Mouse (Mus musculus) heart, embryonic 12.5 days (tissue): ENCODE measurements around the gene Zfp60. TPM values are rescaled to one million over a fixed set of nuclear protein-coding genes. Genes with fewer than 3 reads are reported as not detected.
A peak's percentile ranks its signal among the peaks of the same experiment; 100 is the strongest.
"Not testable (repeated sequence)": the region's sequence is repeated elsewhere in the genome, so short reads cannot be mapped to it uniquely, and the experiment has no call there.

Source experiments
- ATAC-seq: fragments of 200-750 bp; cut with Nextera tagmentation; 2 replicates; pipeline ENCODE4 v1.8.0; 2017; ENCODE audit warnings: moderate TSS enrichment, moderate library complexity; ENCODE audit not compliant: insufficient number of reproducible peaks, low FRiP score
- H3K27ac ChIP-seq: fragments of 300-500 bp; sonication (generic); 2 replicates; pipeline ENCODE4 v1.5.1; 2016; ENCODE audit warnings: mild to moderate bottlenecking, moderate library complexity; ENCODE audit not compliant: poor library complexity, severe bottlenecking
- H3K27me3 ChIP-seq: fragments of 300-500 bp; sonication (generic); replicated peaks from 2 replicates; pipeline ENCODE4 v1.6.1; 2016; ENCODE audit warnings: mild to moderate bottlenecking, moderate library complexity
- H3K36me3 ChIP-seq: fragments of 300-500 bp; sonication (generic); 2 replicates; pipeline ENCODE4 v1.6.1; 2016; ENCODE audit warnings: mild to moderate bottlenecking, moderate library complexity
- H3K4me1 ChIP-seq: fragments of 300-500 bp; sonication (generic); replicated peaks from 2 replicates; pipeline ENCODE4 v1.6.1; 2016; ENCODE audit warnings: mild to moderate bottlenecking
- H3K4me2 ChIP-seq: fragments of 300-500 bp; sonication (generic); 2 replicates; pipeline ENCODE4 v1.6.1; 2016; ENCODE audit warnings: mild to moderate bottlenecking, moderate library complexity
- H3K4me3 ChIP-seq: fragments of 300-500 bp; sonication (generic); 2 replicates; pipeline ENCODE4 v1.5.1; 2016; ENCODE audit warnings: mild to moderate bottlenecking
- H3K9ac ChIP-seq: fragments of 300-500 bp; sonication (generic); 2 replicates; pipeline ENCODE4 v1.6.1; 2016; ENCODE audit warnings: mild to moderate bottlenecking, moderate library complexity
- H3K9me3 ChIP-seq: fragments of 300-500 bp; sonication (generic); replicated peaks from 2 replicates; pipeline ENCODE4 v1.6.1; 2016; ENCODE audit warnings: mild to moderate bottlenecking, moderate library complexity
- WGBS: fragments of 180-500 bp; shearing (Covaris S2); methylation state at CpG from one replicate; pipeline ENCODE4 v1.1.7; 2016; 5-methylcytosine and 5-hydroxymethylcytosine counted together
- polyA plus RNA-seq: library from polyadenylated mRNA; unstranded; fragments of >200 nt; fragmentation: Nextera tagmentation; extraction: Ambion mirVana; gene quantifications from 2 replicates; pipeline ENCODE4 v1.2.1, GENCODE M21; 2016

Gene Zfp60
- polyA plus RNA-seq, 1 experiment from 2014 or later: 20.2 TPM

- H3K9ac ChIP-seq: no peak overlapping the region
- no peak overlapping the region for H3K27ac ChIP-seq
- no peaks in the 10 kb centered on the region for H3K27me3 ChIP-seq
- ATAC-seq: no peak
- H3K36me3 ChIP-seq: no peaks in the 10 kb centered on the region
- H3K4me3 ChIP-seq: no peak overlapping the region
- no peaks in the 10 kb centered on the region for H3K4me1 ChIP-seq
- 82% methylated on average over 5 of the region's 5 CpGs for WGBS
- H3K4me2 ChIP-seq: no peak overlapping the region
- peaks cover 8% of the 10 kb centered on the region for H3K9me3 ChIP-seq
Measured at GRCm38 (mm10) chr7:27789306-27789705, 58.1 kb downstream of the Zfp60 start.

- not testable (repeated sequence) for H3K36me3 ChIP-seq, H3K9ac ChIP-seq, ATAC-seq, H3K9me3 ChIP-seq, H3K4me2 ChIP-seq, H3K27me3 ChIP-seq, H3K4me1 ChIP-seq, H3K4me3 ChIP-seq, H3K27ac ChIP-seq
- 64% methylated on average over 3 of the region's 3 CpGs for WGBS
Measured at GRCm38 (mm10) chr7:27793865-27794264, 62.7 kb downstream of the Zfp60 start.

GRCm38 (mm10) chr7:27794566-27794965 is 63.4 kb downstream of the Zfp60 start:
- H3K4me3 ChIP-seq: no peak overlapping the region
- H3K27me3 ChIP-seq: no peaks in the 10 kb centered on the region
- H3K9me3 ChIP-seq: no peaks in the 10 kb centered on the region; the same call in 1 of the 2 replicates
- H3K36me3 ChIP-seq: no peaks in the 10 kb centered on the region
- H3K9ac ChIP-seq: no peak overlapping the region
- H3K4me2 ChIP-seq: no peak overlapping the region
- no peak for ATAC-seq
- H3K4me1 ChIP-seq: peaks cover 7% of the 10 kb centered on the region
- no peak overlapping the region for H3K27ac ChIP-seq

- ATAC-seq: peak; percentile 63; the same call in 1 of the 2 replicates
Measured at GRCm38 (mm10) chr7:27797906-27798811, 67.0 kb downstream of the Zfp60 start.

GRCm38 (mm10) chr7:27801137-27801536 is 69.9 kb downstream of the Zfp60 start:
- Histone ChIP-seq H3K4me3 (no peak overlapping the region), H3K4me1 (peaks cover 7% of the 10 kb centered on the region), H3K27me3 (no peaks in the 10 kb centered on the region), H3K27ac (no peak overlapping the region), H3K9me3 (no peaks in the 10 kb centered on the region; the same call in 1 of the 2 replicates), H3K9ac (no peak overlapping the region), H3K36me3 (peaks cover 2% of the 10 kb centered on the region; the same call in 1 of the 2 replicates), H3K4me2 (no peak overlapping the region)
- WGBS: 58% methylated on average over 2 of the region's 2 CpGs
- no peak for ATAC-seq

More at GRCm38 (mm10) chr7:27797906-27798811, 67.0 kb downstream of the Zfp60 start:
- H3K9me3 ChIP-seq: no peaks in the 10 kb centered on the region; the same call in 1 of the 2 replicates
- H3K27ac ChIP-seq: no peak overlapping the region
- peaks cover 7% of the 10 kb centered on the region for H3K4me1 ChIP-seq
- H3K36me3 ChIP-seq: no peaks in the 10 kb centered on the region
- H3K9ac ChIP-seq: no peak overlapping the region
- 27% methylated on average over 8 of the region's 8 CpGs for WGBS
- H3K4me2 ChIP-seq: peak overlapping the region; percentile 49
- H3K27me3 ChIP-seq: no peaks in the 10 kb centered on the region
- H3K4me3 ChIP-seq: peak overlapping the region; percentile 9; the same call in 1 of the 2 replicates

GRCm38 (mm10) chr7:27802986-27803385 is 71.8 kb downstream of the Zfp60 start:
- peaks cover 10% of the 10 kb centered on the region for H3K36me3 ChIP-seq
- no peak overlapping the region for H3K9ac ChIP-seq
- no peak overlapping the region for H3K4me3 ChIP-seq
- no peaks in the 10 kb centered on the region for H3K27me3 ChIP-seq
- H3K4me1 ChIP-seq: peaks cover 7% of the 10 kb centered on the region
- no peaks in the 10 kb centered on the region for H3K9me3 ChIP-seq
- WGBS: 70% methylated on average over 5 of the region's 5 CpGs
- H3K4me2 ChIP-seq: no peak overlapping the region
- no peak for ATAC-seq
- no peak overlapping the region for H3K27ac ChIP-seq

Other genes with a start within 250 kb of the Zfp60 start
- 35.3 and 35.9 TPM in 2 replicates for gene Sertad1, start 244.5 kb upstream of the Zfp60 start, polyA plus RNA-seq
- 3.3 and 3.5 TPM in 2 replicates for gene Prx, start 232.1 kb upstream of the Zfp60 start, polyA plus RNA-seq
- 0.31 and 0.39 TPM in 2 replicates for gene Hipk4, start 208.1 kb upstream of the Zfp60 start, polyA plus RNA-seq
- 59.5 and 63.4 TPM in 2 replicates for gene Pld3, start 178.2 kb upstream of the Zfp60 start, polyA plus RNA-seq
- gene 2310022A10Rik, start 178.2 kb upstream of the Zfp60 start, polyA plus RNA-seq: 36.4 and 37.4 TPM in 2 replicates
- 85.0 and 89.4 TPM in 2 replicates for gene Akt2, start 139.8 kb upstream of the Zfp60 start, polyA plus RNA-seq
- 0.09 TPM in 1 of 2 replicates, not detected in the other for gene Ttc9b, start 77.5 kb upstream of the Zfp60 start, polyA plus RNA-seq
- gene Map3k10, start 56.8 kb upstream of the Zfp60 start, polyA plus RNA-seq: 8.8 and 9.8 TPM in 2 replicates
- 1.7 and 2.8 TPM in 2 replicates for gene Zfp607b, start 42.0 kb upstream of the Zfp60 start, polyA plus RNA-seq
- 1.3 and 1.4 TPM in 2 replicates for gene Zfp626, start 75.8 kb downstream of the Zfp60 start, polyA plus RNA-seq
- gene Zfp59, start 107.2 kb downstream of the Zfp60 start, polyA plus RNA-seq: 5.6 and 6.6 TPM in 2 replicates
- gene Zfp607a, start 126.1 kb downstream of the Zfp60 start, polyA plus RNA-seq: 3.7 and 4.4 TPM in 2 replicates
- gene Zfp974, start 198.1 kb downstream of the Zfp60 start, polyA plus RNA-seq: 8.4 and 8.5 TPM in 2 replicates
- gene Zfp780b, start 247.8 kb downstream of the Zfp60 start, polyA plus RNA-seq: 13.9 TPM in 2 replicates